In genomic region chr17:23587253-23587652, GRCm38 (mm10) we compare ENCODE assay signal across 37 mouse cellular contexts. TPM values are rescaled to one million over a fixed set of nuclear protein-coding genes. Genes with fewer than 3 reads are reported as not detected.
"Had no signal": no experiment of that assay in that cellular context is flagged by ENCODE, and none has a peak within 500 bp of the region (broad histone marks: within the 10 kb centered on the region; RNA-seq: fewer than 3 reads in every experiment).

No protein-coding gene starts in this region.

- DNase-seq: gastrocnemius, postnatal 25 days; heart, adult 2 months; heart, postnatal 10 days; kidney, adult 11 months; kidney, adult 2 months; kidney, adult 9 months; kidney, postnatal 14 days; kidney, postnatal 36 days; layer of hippocampus, adult 9-11 months; layer of hippocampus, postnatal 36 days; left cerebral cortex, postnatal 4 days had no signal

- ATAC-seq: liver, embryonic 12.5 days had no signal

- H3K36me3 ChIP-seq: hindbrain, embryonic 13.5 days; hindbrain, embryonic 15.5 days; liver, embryonic 12.5 days had no signal

- H3K4me3 ChIP-seq: liver, embryonic 12.5 days had no signal

- H3K27ac ChIP-seq: heart, adult 2 months; hindbrain, embryonic 13.5 days; hindbrain, embryonic 15.5 days; kidney, embryonic 15.5 days; kidney, postnatal 0 days; limb, embryonic 13.5 days; limb, embryonic 15.5 days; liver, embryonic 12.5 days; liver, embryonic 14.5 days had no signal

- H3K9ac ChIP-seq: kidney, embryonic 15.5 days; limb, embryonic 13.5 days; limb, embryonic 15.5 days; liver, embryonic 12.5 days; liver, embryonic 14.5 days had no signal

- H3K9me3 ChIP-seq: hindbrain, embryonic 13.5 days; hindbrain, embryonic 15.5 days; kidney, embryonic 15.5 days; limb, embryonic 13.5 days; limb, embryonic 15.5 days; liver, embryonic 12.5 days had no signal

- H3K27me3 ChIP-seq: hindbrain, embryonic 13.5 days; hindbrain, embryonic 15.5 days; kidney, embryonic 15.5 days; limb, embryonic 13.5 days; limb, embryonic 15.5 days had no signal

RNA-seq across cellular contexts. Expression of gene Zfp13, which starts 12.0 kb away (rescaled TPM):
- total RNA-seq: hematopoietic stem cell, adult 5-6 weeks had no signal

RNA-seq across cellular contexts. Expression of gene Zscan10, which starts 13.4 kb away (rescaled TPM):
- total RNA-seq: gastrocnemius, adult 18-20 months; gastrocnemius, adult 8-10 months; gastrocnemius, postnatal 25 days; gastrocnemius, postnatal 4 days; granulocyte monocyte progenitor cell, adult 5-6 weeks; heart, adult 2 months; heart, postnatal 10 days; heart, postnatal 25 days; hematopoietic stem cell, adult 5-6 weeks; layer of hippocampus, adult 18-20 months; layer of hippocampus, adult 8-10 months; layer of hippocampus, postnatal 36 days; left cerebral cortex, adult 18-20 months; left cerebral cortex, adult 8-10 months; left cerebral cortex, postnatal 10 days; left cerebral cortex, postnatal 25 days; left cerebral cortex, postnatal 4 days; liver, adult 2 months had no signal
- polyA plus RNA-seq: heart, adult 2 months; heart, embryonic 11.5 days; heart, embryonic 14.5 days; heart, embryonic 16.5 days; intestine, embryonic 16.5 days; kidney, adult 2 months; kidney, embryonic 15.5 days; kidney, postnatal 0 days; large intestine, adult 2 months; liver, adult 2 months; liver, embryonic 12.5 days; liver, embryonic 14.5 days had no signal

RNA-seq across cellular contexts. Expression of gene Mmp25, which starts 57.8 kb away (rescaled TPM):
- total RNA-seq: gastrocnemius, adult 8-10 months; gastrocnemius, postnatal 25 days had no signal
